Mouse (Mus musculus): ENCODE measurements at regions not wholly inside any gene's neighbourhood (a gene's known extent, or its start where the extent isn't known, plus 50 kb on each side); places are given as distances from the start of the nearest gene placed in this dataset.

GRCm38 (mm10) chr13:48145976-48146375, 115.1 kb upstream of the Id4 start:
- Histone ChIP-seq H3K4me3 (no peak overlapping the region), H3K36me3 (no peaks in the 10 kb centered on the region), H3K9me3 (no peaks in the 10 kb centered on the region), H3K27me3 (ENCODE audit: insufficient read depth, poor library complexity, severe bottlenecking) (no peaks in the 10 kb centered on the region), H3K27ac (peak overlapping the region; percentile 59; the same call in 1 of the 2 replicates), H3K4me1 (peaks cover 11% of the 10 kb centered on the region; the same call in 1 of the 2 replicates)
- DNase-seq (ENCODE audit: low spot score), result no peak
- WGBS, result 41% methylated on average over 5 of the region's 5 CpGs

- no peaks in the 10 kb centered on the region for H3K9me3 ChIP-seq
- no peak overlapping the region for H3K27ac ChIP-seq
- WGBS, result 87% methylated on average over 7 of the region's 7 CpGs
- peaks cover 11% of the 10 kb centered on the region; the same call in 1 of the 2 replicates for H3K4me1 ChIP-seq
- H3K27me3 ChIP-seq (ENCODE audit: insufficient read depth, poor library complexity, severe bottlenecking), result no peaks in the 10 kb centered on the region
- H3K4me3 ChIP-seq, result no peak overlapping the region
- no peaks in the 10 kb centered on the region for H3K36me3 ChIP-seq
- no peak for DNase-seq (ENCODE audit: low spot score)
Measured at GRCm38 (mm10) chr13:48147061-48147460, 114.0 kb upstream of the Id4 start.

- no peaks in the 10 kb centered on the region for H3K27me3 ChIP-seq (ENCODE audit: insufficient read depth, poor library complexity, severe bottlenecking)
- DNase-seq (ENCODE audit: low spot score), result no peak
- 76% methylated on average over 7 of the region's 7 CpGs for WGBS
Measured at GRCm38 (mm10) chr13:48153248-48153647, 107.8 kb upstream of the Id4 start.

GRCm38 (mm10) chr13:48153684-48154413, 107.2 kb upstream of the Id4 start:
- no peak for DNase-seq (ENCODE audit: low spot score)
- WGBS, result 78% methylated on average over 7 of the region's 7 CpGs

More at GRCm38 (mm10) chr13:48153248-48153647, 107.8 kb upstream of the Id4 start:
- H3K4me1 ChIP-seq, result peaks cover 12% of the 10 kb centered on the region; the same call in 1 of the 2 replicates
- H3K27ac ChIP-seq, result no peak overlapping the region
- no peak overlapping the region for H3K4me3 ChIP-seq
- H3K9me3 ChIP-seq, result no peaks in the 10 kb centered on the region
- H3K36me3 ChIP-seq, result no peaks in the 10 kb centered on the region

GRCm38 (mm10) chr13:48154414-48155105, 106.5 kb upstream of the Id4 start:
- Histone ChIP-seq H3K4me3 (no peak overlapping the region), H3K27me3 (ENCODE audit: insufficient read depth, poor library complexity, severe bottlenecking) (no peaks in the 10 kb centered on the region), H3K4me1 (peaks cover 25% of the 10 kb centered on the region), H3K9me3 (no peaks in the 10 kb centered on the region), H3K27ac (no peak overlapping the region; the same call in 1 of the 2 replicates), H3K36me3 (no peaks in the 10 kb centered on the region)
- 48% methylated on average over 6 of the region's 6 CpGs for WGBS
- no peak for DNase-seq (ENCODE audit: low spot score)

More at GRCm38 (mm10) chr13:48153684-48154413, 107.2 kb upstream of the Id4 start:
- Histone ChIP-seq H3K9me3 (no peaks in the 10 kb centered on the region), H3K27me3 (ENCODE audit: insufficient read depth, poor library complexity, severe bottlenecking) (no peaks in the 10 kb centered on the region), H3K36me3 (no peaks in the 10 kb centered on the region), H3K4me1 (peaks cover 18% of the 10 kb centered on the region), H3K27ac (no peak overlapping the region), H3K4me3 (no peak overlapping the region)

- H3K9me3 ChIP-seq, result no peaks in the 10 kb centered on the region
- H3K27ac ChIP-seq, result peak overlapping the region; percentile 65
- no peaks in the 10 kb centered on the region for H3K27me3 ChIP-seq (ENCODE audit: insufficient read depth, poor library complexity, severe bottlenecking)
- peaks cover 28% of the 10 kb centered on the region for H3K4me1 ChIP-seq
- peak overlapping the region; percentile 51 for H3K4me3 ChIP-seq
- peak; percentile 84 for DNase-seq (ENCODE audit: low spot score)
- 19% methylated on average over 15 of the region's 15 CpGs for WGBS
- H3K36me3 ChIP-seq, result no peaks in the 10 kb centered on the region
Measured at GRCm38 (mm10) chr13:48159020-48159910, 101.8 kb upstream of the Id4 start.

- 67% methylated on average over 5 of the region's 5 CpGs for WGBS
- peaks cover 23% of the 10 kb centered on the region for H3K4me1 ChIP-seq
- H3K27ac ChIP-seq, result no peak overlapping the region
- no peak for DNase-seq (ENCODE audit: low spot score)
- H3K36me3 ChIP-seq, result no peaks in the 10 kb centered on the region
- H3K27me3 ChIP-seq (ENCODE audit: insufficient read depth, poor library complexity, severe bottlenecking), result no peaks in the 10 kb centered on the region
- H3K9me3 ChIP-seq, result no peaks in the 10 kb centered on the region
- no peak overlapping the region for H3K4me3 ChIP-seq
Measured at GRCm38 (mm10) chr13:48160161-48160560, 100.9 kb upstream of the Id4 start.

- no peaks in the 10 kb centered on the region for H3K27me3 ChIP-seq (ENCODE audit: insufficient read depth, poor library complexity, severe bottlenecking)
- H3K4me3 ChIP-seq, result no peak overlapping the region
- no peaks in the 10 kb centered on the region for H3K36me3 ChIP-seq
- no peaks in the 10 kb centered on the region for H3K9me3 ChIP-seq
- peaks cover 18% of the 10 kb centered on the region for H3K4me1 ChIP-seq
- 83% methylated on average over 9 of the region's 9 CpGs for WGBS
- no peak for DNase-seq (ENCODE audit: low spot score)
- H3K27ac ChIP-seq, result no peak overlapping the region
Measured at GRCm38 (mm10) chr13:48161339-48161738, 99.7 kb upstream of the Id4 start.

- no peak for DNase-seq (ENCODE audit: low spot score)
- Histone ChIP-seq H3K9me3 (no peaks in the 10 kb centered on the region), H3K4me3 (no peak overlapping the region), H3K4me1 (peaks cover 3% of the 10 kb centered on the region; the same call in 1 of the 2 replicates), H3K36me3 (no peaks in the 10 kb centered on the region), H3K27me3 (ENCODE audit: insufficient read depth, poor library complexity, severe bottlenecking) (no peaks in the 10 kb centered on the region), H3K27ac (no peak overlapping the region)
- 89% methylated on average over 6 of the region's 6 CpGs for WGBS
Measured at GRCm38 (mm10) chr13:48164586-48164985, 96.4 kb upstream of the Id4 start.

- no peaks in the 10 kb centered on the region; the same call in 1 of the 2 replicates for H3K4me1 ChIP-seq
- WGBS, result 84% methylated on average over 1 of the region's 1 CpGs
- no peak for DNase-seq (ENCODE audit: low spot score)
- no peaks in the 10 kb centered on the region for H3K36me3 ChIP-seq
- H3K27ac ChIP-seq, result no peak overlapping the region
- H3K27me3 ChIP-seq (ENCODE audit: insufficient read depth, poor library complexity, severe bottlenecking), result no peaks in the 10 kb centered on the region
- no peak overlapping the region for H3K4me3 ChIP-seq
- no peaks in the 10 kb centered on the region for H3K9me3 ChIP-seq
Measured at GRCm38 (mm10) chr13:48165838-48166237, 95.2 kb upstream of the Id4 start.

- 29% methylated on average over 8 of the region's 8 CpGs for WGBS
- Histone ChIP-seq H3K36me3 (no peaks in the 10 kb centered on the region), H3K4me1 (peaks cover 5% of the 10 kb centered on the region; the same call in 1 of the 2 replicates), H3K4me3 (no peak overlapping the region), H3K27ac (no peak overlapping the region), H3K27me3 (ENCODE audit: insufficient read depth, poor library complexity, severe bottlenecking) (no peaks in the 10 kb centered on the region), H3K9me3 (no peaks in the 10 kb centered on the region)
- no peak for DNase-seq (ENCODE audit: low spot score)
Measured at GRCm38 (mm10) chr13:48167976-48168375, 93.1 kb upstream of the Id4 start.

GRCm38 (mm10) chr13:48171309-48171953, 89.6 kb upstream of the Id4 start:
- no peak overlapping the region for H3K4me3 ChIP-seq
- DNase-seq (ENCODE audit: low spot score), result no peak

More at GRCm38 (mm10) chr13:48171309-48171953, 89.6 kb upstream of the Id4 start:
- H3K4me1 ChIP-seq, result 0 out of 2 replicates have a peak, but pooled peaks cover 5% of the 10 kb centered on the region
- H3K27ac ChIP-seq, result no peak overlapping the region
- H3K9me3 ChIP-seq, result no peaks in the 10 kb centered on the region
- no peaks in the 10 kb centered on the region for H3K27me3 ChIP-seq (ENCODE audit: insufficient read depth, poor library complexity, severe bottlenecking)
- H3K36me3 ChIP-seq, result no peaks in the 10 kb centered on the region
- 45% methylated on average over 16 of the region's 16 CpGs for WGBS
